22 mouse cellular contexts compared by ENCODE assay signal in the genomic region with DNA sequence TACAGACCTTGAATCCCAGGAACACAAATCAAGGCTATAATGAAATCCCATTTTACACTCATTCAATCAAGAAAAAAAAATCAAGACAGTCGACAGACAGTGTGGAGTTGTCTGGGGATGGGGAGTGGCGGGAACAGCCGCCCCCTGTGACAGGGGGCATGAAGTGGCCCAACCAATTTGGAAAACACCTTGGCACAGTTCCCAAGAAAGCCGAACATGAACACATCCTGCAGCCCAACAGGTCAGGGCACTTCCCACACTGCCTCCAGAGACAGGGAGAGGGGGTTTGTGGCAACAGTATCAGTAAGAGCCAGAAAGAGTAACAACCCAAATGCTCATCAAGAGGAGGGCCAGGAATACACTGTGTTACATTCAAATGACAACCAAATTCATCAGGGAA.
A peak's percentile ranks its signal among the peaks of the same experiment; 100 is the strongest.
DNase-seq lines count a peak whose midpoint lies in the region; ATAC-seq and TF ChIP-seq lines count a peak whose summit lies in the region.
"Had no signal": no experiment of that assay in that cellular context is flagged by ENCODE, and none has a peak within 500 bp of the region (broad histone marks: within the 10 kb centered on the region; RNA-seq: fewer than 3 reads in every experiment).

No protein-coding gene starts in this region.

- H3K27ac ChIP-seq in heart, embryonic 13.5 days (replicated peaks) = 0 out of 2 replicates have a peak overlapping the region, but pooled peaks have one; percentile 85
- no peak overlapping the region for H3K27ac ChIP-seq in layer of hippocampus, adult 2 months
- no peak overlapping the region for H3K27ac ChIP-seq in midbrain, embryonic 16.5 days (ENCODE audit: low read length)
- no peak overlapping the region for H3K27ac ChIP-seq in midbrain, postnatal 0 days (ENCODE audit: low read depth, low read length)
- H3K27ac ChIP-seq: forebrain, embryonic 10.5 days had no signal

- H3K27me3 ChIP-seq in heart, embryonic 13.5 days (replicated peaks) = peaks cover 71% of the 10 kb centered on the region
- no peaks in the 10 kb centered on the region for H3K27me3 ChIP-seq in midbrain, embryonic 16.5 days (ENCODE audit: control insufficient read depth, insufficient read depth, low read depth, low read length)
- no peaks in the 10 kb centered on the region for H3K27me3 ChIP-seq in midbrain, postnatal 0 days (ENCODE audit: insufficient read depth, low read length)

- 31% methylated on average over 4 of the region's 4 CpGs for WGBS in heart, embryonic 13.5 days
- WGBS in midbrain, embryonic 16.5 days = 64% methylated on average over 4 of the region's 4 CpGs
- WGBS in midbrain, postnatal 0 days = 62% methylated on average over 4 of the region's 4 CpGs

- H3K9me3 ChIP-seq in heart, embryonic 13.5 days = no peaks in the 10 kb centered on the region
- H3K9me3 ChIP-seq in midbrain, embryonic 16.5 days (replicated peaks; ENCODE audit: control insufficient read depth, low read length, poor library complexity, severe bottlenecking) = no peaks in the 10 kb centered on the region
- H3K9me3 ChIP-seq in midbrain, postnatal 0 days (ENCODE audit: low read length) = no peaks in the 10 kb centered on the region
- H3K9me3 ChIP-seq: forebrain, embryonic 10.5 days; forebrain, embryonic 13.5 days; hindbrain, embryonic 13.5 days had no signal

- no peak for TF ChIP-seq CTCF in layer of hippocampus, adult 2 months (conservative IDR thresholded peaks at IDR 0.05)
- TF ChIP-seq CTCF in midbrain, postnatal 0 days (IDR thresholded peaks at IDR 0.05) = no peak

- no peaks in the 10 kb centered on the region for H3K36me3 ChIP-seq in heart, embryonic 13.5 days
- no peaks in the 10 kb centered on the region for H3K36me3 ChIP-seq in midbrain, embryonic 16.5 days (ENCODE audit: control insufficient read depth, insufficient read depth, low read length)
- no peaks in the 10 kb centered on the region; the same call in 1 of the 2 replicates for H3K36me3 ChIP-seq in midbrain, postnatal 0 days (ENCODE audit: insufficient read depth, low read length)
- H3K36me3 ChIP-seq: forebrain, embryonic 10.5 days; hindbrain, embryonic 13.5 days had no signal

- H3K4me3 ChIP-seq in heart, embryonic 13.5 days = no peak overlapping the region
- H3K4me3 ChIP-seq in layer of hippocampus, adult 2 months = peak overlapping the region; percentile 20; the same call in 1 of the 2 replicates
- H3K4me3 ChIP-seq in midbrain, embryonic 16.5 days (ENCODE audit: low read depth, low read length) = no peak overlapping the region
- H3K4me3 ChIP-seq in midbrain, postnatal 0 days (ENCODE audit: low read depth, low read length) = no peak overlapping the region
- H3K4me3 ChIP-seq: forebrain, embryonic 10.5 days; forebrain, embryonic 13.5 days; hindbrain, embryonic 13.5 days had no signal

- no peak for DNase-seq in heart, postnatal 4 days
- DNase-seq in layer of hippocampus, adult 2 months (ENCODE audit: low spot score in 2 of 2) = no peak
- no peak for DNase-seq in layer of hippocampus, adult 11-12 months (ENCODE audit: low spot score)
- DNase-seq in midbrain, postnatal 0 days (ENCODE audit: low spot score) = no peak
- DNase-seq: adrenal gland, adult 8-10 months; adrenal gland, postnatal 25 days; cerebellum, adult 11-12 months; cerebellum, adult 8-10 months; cerebellum, postnatal 36 days; gastrocnemius, postnatal 10 days; gastrocnemius, postnatal 36 days; heart, postnatal 14 days had no signal

- H3K4me1 ChIP-seq in heart, embryonic 13.5 days = peaks cover 55% of the 10 kb centered on the region
- peaks cover 38% of the 10 kb centered on the region for H3K4me1 ChIP-seq in midbrain, embryonic 16.5 days (ENCODE audit: control insufficient read depth, insufficient read depth, low read length)
- H3K4me1 ChIP-seq in midbrain, postnatal 0 days (ENCODE audit: insufficient read depth, low read length) = peaks cover 9% of the 10 kb centered on the region; the same call in 1 of the 2 replicates

- H3K4me2 ChIP-seq in heart, embryonic 13.5 days = no peak overlapping the region
- H3K4me2 ChIP-seq in midbrain, embryonic 16.5 days (ENCODE audit: low read length) = 0 out of 2 replicates have a peak overlapping the region, but pooled peaks have one; percentile 2
- no peak overlapping the region for H3K4me2 ChIP-seq in midbrain, postnatal 0 days (ENCODE audit: low read depth, low read length, poor library complexity, severe bottlenecking)
- H3K4me2 ChIP-seq: forebrain, embryonic 13.5 days; heart, embryonic 11.5 days; hindbrain, embryonic 13.5 days had no signal

- H3K9ac ChIP-seq in heart, embryonic 13.5 days = no peak overlapping the region
- H3K9ac ChIP-seq in midbrain, embryonic 16.5 days (ENCODE audit: low read depth, low read length) = 0 out of 2 replicates have a peak overlapping the region, but pooled peaks have one; percentile 31
- H3K9ac ChIP-seq in midbrain, postnatal 0 days (replicated peaks; ENCODE audit: low read length, poor library complexity, severe bottlenecking) = no peak overlapping the region
- H3K9ac ChIP-seq: forebrain, embryonic 13.5 days had no signal

- ATAC-seq in heart, embryonic 13.5 days (ENCODE audit: extremely low read depth, insufficient number of reproducible peaks, low FRiP score, low TSS enrichment) = no peak
- ATAC-seq in midbrain, embryonic 16.5 days = no peak
- no peak for ATAC-seq in midbrain, postnatal 0 days (ENCODE audit: low FRiP score)
- ATAC-seq: activated CD4-positive, CD25-positive, alpha-beta regulatory T cell, adult 4 months; forebrain, embryonic 13.5 days; forebrain, embryonic 16.5 days; hindbrain, embryonic 16.5 days; inflammation-experienced regulatory T-cells, adult 6 months had no signal
